Mouse (Mus musculus): ENCODE measurements around the gene Mis18a. TPM values are rescaled to one million over a fixed set of nuclear protein-coding genes. Genes with fewer than 3 reads are reported as not detected.

Gene Mis18a
- total and polyA plus RNA-seq, 3 experiments = 26.3 to 114 (median 61.8) TPM

- Histone ChIP-seq H3K9me3 (replicated peaks) (peaks cover 9% of the 10 kb centered on the region; the same call in 1 of the 2 replicates), H3K4me3 (ENCODE audit: low read depth, low read length) (no peak overlapping the region), H3K36me3 (replicated peaks) (no peaks in the 10 kb centered on the region), H3K4me1 (ENCODE audit: insufficient read depth, low read depth, low read length) (no peaks in the 10 kb centered on the region), H3K27me3 (ENCODE audit: insufficient read depth, low read length) (no peaks in the 10 kb centered on the region)
- ATAC-seq (ENCODE audit: extremely low read depth, insufficient number of reproducible peaks, low FRiP score, poor library complexity, severe bottlenecking) (no peak), DNase-seq (ENCODE audit: low spot score) (no peak)
- TF ChIP-seq CTCF (IDR thresholded peaks at IDR 0.05; ENCODE audit: low read depth, low read length) = no peak
- no peak for TF ChIP-seq GATA2 (IDR thresholded peaks at IDR 0.05; ENCODE audit: borderline replicate concordance, low read depth, low read length)
- no peak for TF ChIP-seq GATA1 (IDR thresholded peaks at IDR 0.05; ENCODE audit: borderline replicate concordance, low read length)
- TF ChIP-seq POLR2AphosphoS5 (IDR thresholded peaks at IDR 0.05; ENCODE audit: insufficient replicate concordance, low read depth, low read length) = no peak
- TF ChIP-seq TAL1 (conservative IDR thresholded peaks at IDR 0.05; ENCODE audit: low read depth, low read length) = no peak
Observed at GRCm38 (mm10) chr16:90687687-90688263, 39.4 kb downstream of the Mis18a start.

DNA sequence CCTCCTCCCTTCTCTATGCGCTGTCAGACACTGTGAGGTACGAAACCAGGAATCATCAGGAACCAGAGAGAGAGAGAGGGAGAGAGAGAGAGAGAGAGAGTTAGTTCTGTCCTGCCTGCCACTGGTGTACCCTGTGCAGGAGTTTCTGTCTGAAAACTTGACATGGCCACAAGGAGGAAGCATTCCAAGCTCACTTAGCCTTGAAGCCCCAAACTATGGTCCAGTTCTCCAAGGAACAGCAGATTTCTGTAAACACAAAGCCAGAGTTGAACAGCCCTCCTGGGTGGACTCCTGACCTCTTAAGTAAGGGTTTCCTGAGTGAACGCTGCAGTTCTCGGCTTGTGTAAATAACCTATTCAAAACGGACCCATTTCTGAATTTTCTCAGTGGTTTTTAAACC is 40.2 kb downstream of the Mis18a start:
- no peak for ATAC-seq (ENCODE audit: extremely low read depth, insufficient number of reproducible peaks, low FRiP score, poor library complexity, severe bottlenecking)
- TF ChIP-seq TAL1 (conservative IDR thresholded peaks at IDR 0.05; ENCODE audit: low read depth, low read length) = no peak
- no peak for TF ChIP-seq CTCF (IDR thresholded peaks at IDR 0.05; ENCODE audit: low read depth, low read length)
- no peak for TF ChIP-seq GATA2 (IDR thresholded peaks at IDR 0.05; ENCODE audit: borderline replicate concordance, low read depth, low read length)
- TF ChIP-seq GATA1 (IDR thresholded peaks at IDR 0.05; ENCODE audit: borderline replicate concordance, low read length) = no peak
- no peak for TF ChIP-seq POLR2AphosphoS5 (IDR thresholded peaks at IDR 0.05; ENCODE audit: insufficient replicate concordance, low read depth, low read length)
- no peak for DNase-seq (ENCODE audit: low spot score)
- Histone ChIP-seq H3K4me3 (ENCODE audit: low read depth, low read length) (no peak overlapping the region), H3K9me3 (replicated peaks) (peaks cover 9% of the 10 kb centered on the region; the same call in 1 of the 2 replicates), H3K27me3 (ENCODE audit: insufficient read depth, low read length) (no peaks in the 10 kb centered on the region), H3K4me1 (ENCODE audit: insufficient read depth, low read depth, low read length) (no peaks in the 10 kb centered on the region), H3K36me3 (replicated peaks) (no peaks in the 10 kb centered on the region)

DNA sequence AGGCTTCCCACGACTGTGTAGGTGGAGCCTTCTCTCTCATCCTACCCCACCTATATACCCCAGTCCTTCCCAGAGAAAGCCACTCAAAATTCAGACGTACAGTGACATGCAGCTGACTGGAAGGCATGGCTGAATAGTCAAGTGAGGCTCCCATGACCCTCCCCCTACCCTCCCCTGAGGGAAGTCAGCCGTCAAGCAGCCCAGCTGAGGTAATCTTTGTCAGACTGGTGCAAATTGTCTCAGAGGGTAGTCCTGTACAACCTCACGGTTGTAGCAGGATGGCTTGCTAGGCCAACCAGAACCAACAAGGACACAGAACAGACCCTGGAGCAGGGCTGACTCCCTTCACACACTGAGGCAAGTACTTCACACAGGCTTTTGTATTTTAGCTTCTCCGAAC is 43.1 kb downstream of the Mis18a start:
- no peak for TF ChIP-seq GATA1 (IDR thresholded peaks at IDR 0.05; ENCODE audit: borderline replicate concordance, low read length)
- TF ChIP-seq GATA2 (IDR thresholded peaks at IDR 0.05; ENCODE audit: borderline replicate concordance, low read depth, low read length) = no peak
- no peak for TF ChIP-seq POLR2AphosphoS5 (IDR thresholded peaks at IDR 0.05; ENCODE audit: insufficient replicate concordance, low read depth, low read length)
- TF ChIP-seq CTCF (IDR thresholded peaks at IDR 0.05; ENCODE audit: low read depth, low read length) = no peak
- TF ChIP-seq TAL1 (conservative IDR thresholded peaks at IDR 0.05; ENCODE audit: low read depth, low read length) = no peak

GRCm38 (mm10) chr16:90679984-90680383 is 47.2 kb downstream of the Mis18a start:
- H3K4me1 ChIP-seq (ENCODE audit: insufficient read depth, low read depth, low read length) = no peaks in the 10 kb centered on the region

More for the DNA sequence above, 43.1 kb downstream of the Mis18a start:
- DNase-seq (ENCODE audit: low spot score) (no peak), ATAC-seq (ENCODE audit: extremely low read depth, insufficient number of reproducible peaks, low FRiP score, poor library complexity, severe bottlenecking) (no peak)
- Histone ChIP-seq H3K4me1 (ENCODE audit: insufficient read depth, low read depth, low read length) (no peaks in the 10 kb centered on the region), H3K27me3 (ENCODE audit: insufficient read depth, low read length) (no peaks in the 10 kb centered on the region), H3K9me3 (replicated peaks) (0 out of 2 replicates have a peak, but pooled peaks cover 6% of the 10 kb centered on the region), H3K36me3 (replicated peaks) (no peaks in the 10 kb centered on the region), H3K4me3 (ENCODE audit: low read depth, low read length) (no peak overlapping the region)

GRCm38 (mm10) chr16:90678820-90679219 is 48.4 kb downstream of the Mis18a start:
- no peak for ATAC-seq (ENCODE audit: extremely low read depth, insufficient number of reproducible peaks, low FRiP score, poor library complexity, severe bottlenecking)
- no peak overlapping the region for H3K4me3 ChIP-seq (ENCODE audit: low read depth, low read length)
- no peaks in the 10 kb centered on the region for H3K4me1 ChIP-seq (ENCODE audit: insufficient read depth, low read depth, low read length)
- no peak for DNase-seq (ENCODE audit: low spot score)
- H3K36me3 ChIP-seq (replicated peaks) = no peaks in the 10 kb centered on the region
- H3K9me3 ChIP-seq (replicated peaks) = 0 out of 2 replicates have a peak, but pooled peaks cover 2% of the 10 kb centered on the region
- no peak for TF ChIP-seq GATA1 (IDR thresholded peaks at IDR 0.05; ENCODE audit: borderline replicate concordance, low read length)
- no peak for TF ChIP-seq POLR2AphosphoS5 (IDR thresholded peaks at IDR 0.05; ENCODE audit: insufficient replicate concordance, low read depth, low read length)
- TF ChIP-seq CTCF (IDR thresholded peaks at IDR 0.05; ENCODE audit: low read depth, low read length) = no peak
- no peak for TF ChIP-seq TAL1 (conservative IDR thresholded peaks at IDR 0.05; ENCODE audit: low read depth, low read length)
- TF ChIP-seq GATA2 (IDR thresholded peaks at IDR 0.05; ENCODE audit: borderline replicate concordance, low read depth, low read length) = no peak
- 0 out of 2 replicates have a peak, but pooled peaks cover 3% of the 10 kb centered on the region for H3K27me3 ChIP-seq (ENCODE audit: insufficient read depth, low read length)

More at GRCm38 (mm10) chr16:90679984-90680383, 47.2 kb downstream of the Mis18a start:
- H3K27me3 ChIP-seq (ENCODE audit: insufficient read depth, low read length) = 0 out of 2 replicates have a peak, but pooled peaks cover 3% of the 10 kb centered on the region
- DNase-seq (ENCODE audit: low spot score) = no peak
- no peak overlapping the region for H3K4me3 ChIP-seq (ENCODE audit: low read depth, low read length)
- H3K9me3 ChIP-seq (replicated peaks) = 0 out of 2 replicates have a peak, but pooled peaks cover 6% of the 10 kb centered on the region
- TF ChIP-seq CTCF (IDR thresholded peaks at IDR 0.05; ENCODE audit: low read depth, low read length) (no peak), GATA1 (IDR thresholded peaks at IDR 0.05; ENCODE audit: borderline replicate concordance, low read length) (no peak), GATA2 (IDR thresholded peaks at IDR 0.05; ENCODE audit: borderline replicate concordance, low read depth, low read length) (no peak), TAL1 (conservative IDR thresholded peaks at IDR 0.05; ENCODE audit: low read depth, low read length) (no peak), POLR2AphosphoS5 (IDR thresholded peaks at IDR 0.05; ENCODE audit: insufficient replicate concordance, low read depth, low read length) (no peak)
- H3K36me3 ChIP-seq (replicated peaks) = no peaks in the 10 kb centered on the region
- no peak for ATAC-seq (ENCODE audit: extremely low read depth, insufficient number of reproducible peaks, low FRiP score, poor library complexity, severe bottlenecking)

GRCm38 (mm10) chr16:90676920-90677574 is 50.2 kb downstream of the Mis18a start:
- DNase-seq (ENCODE audit: low spot score) (no peak), ATAC-seq (ENCODE audit: extremely low read depth, insufficient number of reproducible peaks, low FRiP score, poor library complexity, severe bottlenecking) (no peak)
- no peak for TF ChIP-seq CTCF (IDR thresholded peaks at IDR 0.05; ENCODE audit: low read depth, low read length)
- no peak for TF ChIP-seq POLR2AphosphoS5 (IDR thresholded peaks at IDR 0.05; ENCODE audit: insufficient replicate concordance, low read depth, low read length)
- no peak for TF ChIP-seq GATA2 (IDR thresholded peaks at IDR 0.05; ENCODE audit: borderline replicate concordance, low read depth, low read length)
- no peak for TF ChIP-seq TAL1 (conservative IDR thresholded peaks at IDR 0.05; ENCODE audit: low read depth, low read length)
- TF ChIP-seq GATA1 (IDR thresholded peaks at IDR 0.05; ENCODE audit: borderline replicate concordance, low read length) = no peak
- Histone ChIP-seq H3K4me1 (ENCODE audit: insufficient read depth, low read depth, low read length) (no peaks in the 10 kb centered on the region), H3K9me3 (replicated peaks) (0 out of 2 replicates have a peak, but pooled peaks cover 1% of the 10 kb centered on the region), H3K27me3 (ENCODE audit: insufficient read depth, low read length) (0 out of 2 replicates have a peak, but pooled peaks cover 3% of the 10 kb centered on the region), H3K36me3 (replicated peaks) (no peaks in the 10 kb centered on the region), H3K4me3 (ENCODE audit: low read depth, low read length) (no peak overlapping the region)
